Mouse (Mus musculus): ENCODE results near the gene Cdhr1.

- TF ChIP-seq POLR2A (IDR thresholded peaks at IDR 0.05; ENCODE audit: low read depth, low read length) = no peak
- TF ChIP-seq CTCF (conservative IDR thresholded peaks at IDR 0.05; ENCODE audit: insufficient read depth, insufficient read length, low read depth, low read length) = no peak
These were observed 31.5 kb downstream of the Cdhr1 start for GRCm38 (mm10) chr14:37066636-37067035.
